Mouse (Mus musculus) monocyte, adult 5-6 weeks (primary cell): ENCODE data around the gene Gm17018. TPM values are rescaled to one million over a fixed set of nuclear protein-coding genes. Genes with fewer than 3 reads are reported as not detected.
A peak's percentile ranks its signal among the peaks of the same experiment; 100 is the strongest.

ENCODE experiments used
- ATAC-seq: fragments of 153-309, 156-312 bp; replicated peaks from 2 replicates; pipeline ENCODE4 v1.8.0; 2017; ENCODE audit warnings: mild to moderate bottlenecking; ENCODE audit not compliant: low TSS enrichment, insufficient number of reproducible peaks, severe bottlenecking, poor library complexity, low FRiP score
- total RNA-seq: library from RNA; stranded (forward); fragments of 200-1000, 200-491, 200-594 nt; gene quantifications from 3 replicates; pipeline ENCODE4 v1.2.3, GENCODE M21; 2017

Gene Gm17018
- 16.6 to 18.7 TPM (median 16.9 TPM) in 3 replicates for total RNA-seq

- ATAC-seq: peak; percentile 84
Observed at GRCm38 (mm10) chr19:45560153-45560890, at the start of gene Gm17018, which contains the start of gene Poll. Gene Gm17018 (plus strand): TSS chr19:45560615. Gene Poll (minus strand): TSS chr19:45560531.

GRCm38 (mm10) chr19:45510680-45511079 is 49.7 kb upstream of the Gm17018 start:
- ATAC-seq: no peak

- no peak for ATAC-seq
Observed at GRCm38 (mm10) chr19:45511406-45511805, 49.0 kb upstream of the Gm17018 start.

DNA sequence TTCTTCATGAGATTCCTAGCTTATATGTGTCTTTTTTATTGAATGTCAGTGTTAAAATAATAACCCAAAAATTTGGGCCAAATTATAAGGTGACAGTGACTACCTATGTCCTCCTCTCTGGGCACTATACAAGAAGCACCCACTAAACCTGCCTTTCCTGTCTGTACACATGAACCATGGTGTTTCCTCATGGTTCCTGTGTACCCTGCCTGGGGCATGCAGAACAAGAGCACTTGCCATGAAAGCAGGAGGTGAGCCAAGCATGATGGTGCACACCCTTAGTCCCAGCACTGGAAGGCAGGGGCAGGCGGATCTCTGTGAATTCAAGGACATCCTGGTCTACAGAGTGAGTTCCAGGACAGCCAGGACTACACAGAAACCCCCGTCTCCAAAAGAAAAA is 45.1 kb upstream of the Gm17018 start:
- ATAC-seq: no peak

GRCm38 (mm10) chr19:45516264-45516663 is 44.2 kb upstream of the Gm17018 start:
- no peak for ATAC-seq

DNA sequence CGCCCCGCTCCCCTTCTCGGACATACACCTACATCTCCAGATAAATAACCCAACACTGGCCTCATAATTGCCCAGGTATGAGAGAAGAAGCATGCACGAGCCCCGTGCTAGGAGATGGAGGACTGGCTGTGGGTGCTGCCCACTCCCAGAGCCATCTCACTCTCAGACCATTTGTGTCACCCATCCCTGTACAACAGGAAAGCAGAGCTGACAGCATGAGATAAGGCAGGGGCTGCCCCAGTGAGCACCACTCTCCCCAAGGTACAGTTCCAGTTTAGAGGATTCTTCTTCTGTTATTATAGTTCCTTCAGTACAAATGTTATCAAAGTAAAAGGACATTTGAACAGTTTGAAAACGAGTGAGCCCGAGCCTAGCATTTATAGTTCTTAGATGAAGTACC is 33.0 kb upstream of the Gm17018 start:
- ATAC-seq: no peak

GRCm38 (mm10) chr19:45527931-45528534 is 32.4 kb upstream of the Gm17018 start:
- no peak for ATAC-seq

GRCm38 (mm10) chr19:45529294-45529693 is 31.1 kb upstream of the Gm17018 start:
- ATAC-seq: 0 out of 2 replicates have a peak, but pooled peaks have one; percentile 16

DNA sequence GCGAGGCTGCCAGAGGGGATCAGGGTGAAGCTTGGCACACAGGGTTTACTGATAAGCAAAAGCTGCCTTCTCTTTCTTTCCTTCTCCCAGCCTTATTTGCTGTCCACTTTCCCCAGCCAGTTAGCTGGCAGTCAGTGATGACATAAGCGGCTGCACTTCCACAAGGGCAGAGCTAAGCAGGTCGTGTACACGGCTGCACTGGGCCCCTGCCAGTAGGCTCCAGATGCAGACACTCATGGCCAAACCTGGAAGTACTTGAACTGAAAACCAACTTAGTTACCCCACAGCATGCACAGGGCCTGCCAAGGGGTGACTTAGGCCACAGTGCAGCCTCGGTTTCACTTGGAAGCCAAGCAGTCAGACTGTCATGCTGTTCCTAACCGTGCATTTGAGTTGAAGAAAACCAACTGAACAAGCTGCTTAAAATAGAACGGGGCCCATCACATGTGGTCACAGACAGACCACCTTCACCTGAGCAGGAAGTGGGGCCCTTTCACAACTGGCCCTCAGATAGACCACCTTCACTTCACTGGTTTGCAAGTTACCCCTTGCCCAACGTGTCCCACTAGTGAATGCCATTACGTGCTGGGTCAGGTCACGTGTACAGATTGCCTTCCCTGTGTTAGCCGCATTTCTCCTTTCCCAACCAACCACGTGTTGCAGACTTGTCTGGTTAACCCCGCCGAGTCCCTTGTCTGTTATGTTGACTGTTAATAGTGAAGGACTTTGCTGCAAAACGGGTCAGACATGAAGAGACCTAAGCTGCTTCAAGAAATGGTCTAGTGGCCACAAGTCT is 30.0 kb upstream of the Gm17018 start:
- ATAC-seq: 0 out of 2 replicates have a peak, but pooled peaks have one; percentile 25

GRCm38 (mm10) chr19:45531554-45531953 is 28.9 kb upstream of the Gm17018 start:
- ATAC-seq: no peak

- ATAC-seq: no peak
Observed at GRCm38 (mm10) chr19:45533617-45534016, 26.8 kb upstream of the Gm17018 start.

GRCm38 (mm10) chr19:45535214-45535735 is 25.1 kb upstream of the Gm17018 start:
- no peak for ATAC-seq

DNA sequence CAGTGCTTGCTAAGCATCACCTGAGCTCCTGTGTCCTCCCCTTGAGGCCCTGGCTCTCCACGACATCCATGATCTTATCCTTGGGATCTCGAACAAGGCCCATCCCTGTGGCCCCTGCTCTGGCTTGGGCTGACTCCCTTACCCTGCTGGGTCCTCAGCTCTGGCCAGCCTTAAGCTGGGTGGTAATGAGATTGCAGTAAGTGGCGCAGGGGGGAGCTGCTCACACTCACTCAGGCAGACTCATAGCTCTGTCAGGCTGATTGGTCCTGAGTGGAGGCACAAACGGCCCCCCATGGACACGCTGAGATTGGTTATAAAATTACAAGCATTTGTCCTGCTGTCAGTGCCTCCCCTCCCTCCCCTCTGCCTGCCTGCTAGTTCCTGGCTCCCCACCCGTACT is 24.5 kb upstream of the Gm17018 start:
- no peak for ATAC-seq

DNA sequence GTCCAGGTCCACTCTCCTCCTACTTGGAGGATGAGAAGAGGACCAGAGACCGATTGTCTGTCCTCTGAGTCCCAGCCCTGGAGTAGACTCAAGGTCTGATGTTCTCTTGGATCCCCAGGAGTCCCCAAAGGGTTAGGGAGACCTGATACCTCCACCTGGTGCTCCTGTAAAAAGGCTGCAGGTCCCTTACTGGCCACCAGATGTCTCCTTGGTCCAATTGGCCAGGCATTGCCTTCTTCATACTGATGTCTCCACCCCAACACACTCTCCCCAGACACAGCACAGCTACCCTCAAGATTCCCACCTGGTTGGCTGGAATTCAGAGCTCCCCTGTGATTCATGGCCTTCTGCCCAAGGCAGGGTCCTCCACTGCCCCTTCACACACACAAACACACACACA is 22.9 kb upstream of the Gm17018 start:
- ATAC-seq: peak; percentile 67

DNA sequence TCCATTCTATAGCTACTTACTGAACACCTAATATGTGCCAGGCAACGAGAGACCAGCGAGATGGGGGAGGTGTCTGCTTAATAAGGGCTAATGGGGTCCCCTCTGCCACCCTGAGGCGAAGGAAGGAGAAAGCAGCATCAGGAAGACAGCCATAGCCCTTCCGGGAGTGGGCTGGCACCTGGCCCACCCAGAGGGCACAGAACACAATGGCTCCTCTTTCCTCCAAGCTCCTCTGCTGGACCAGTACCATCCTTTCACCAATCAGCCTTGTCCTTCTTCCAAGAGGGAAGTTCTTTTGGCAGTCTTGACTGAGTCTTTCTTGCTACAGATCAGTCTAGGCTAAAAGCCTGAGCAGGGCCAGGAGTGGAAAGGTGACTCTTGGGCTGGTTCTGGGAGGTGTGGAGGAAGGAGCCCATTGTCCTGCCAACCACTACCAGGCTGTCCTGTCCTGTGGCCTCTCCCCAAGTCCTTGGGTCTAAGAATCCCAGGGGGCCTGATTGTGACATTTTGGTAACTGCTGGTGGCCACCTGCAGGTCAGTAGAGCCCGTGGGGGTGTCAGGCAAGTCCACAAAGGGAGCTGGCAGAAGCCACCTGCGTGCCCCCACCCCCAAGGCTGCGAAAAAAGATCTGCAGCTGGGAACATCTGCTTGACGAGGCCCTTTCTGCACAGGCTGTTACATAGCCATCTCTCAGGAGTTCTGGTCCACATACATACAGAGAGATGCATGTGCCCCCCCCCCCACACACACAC is 19.6 kb upstream of the Gm17018 start:
- ATAC-seq: no peak

GRCm38 (mm10) chr19:45541409-45542041 is 18.9 kb upstream of the Gm17018 start:
- no peak for ATAC-seq

DNA sequence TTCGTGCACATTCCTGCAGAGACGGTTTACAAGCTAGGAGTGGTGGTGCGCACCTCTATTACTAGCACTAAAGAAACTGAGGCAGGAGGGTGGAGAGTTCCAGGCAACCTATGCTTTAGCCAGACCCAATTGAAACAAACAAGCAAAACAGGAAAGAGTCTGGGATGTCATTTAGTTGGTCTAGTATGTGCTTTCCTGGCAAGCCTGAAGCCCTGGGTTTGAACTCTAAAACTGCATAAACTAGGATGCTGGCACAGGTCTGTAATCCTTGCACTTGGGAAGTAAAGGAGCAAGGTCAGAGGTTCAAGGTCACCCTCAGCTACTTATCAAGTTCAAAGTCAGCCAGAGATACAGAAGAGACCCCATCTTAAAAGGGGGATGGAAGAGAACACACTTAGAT is 18.4 kb upstream of the Gm17018 start:
- ATAC-seq: no peak
